Mouse (Mus musculus): ENCODE results near the gene Acot5. TPM values are rescaled to one million over a fixed set of nuclear protein-coding genes. Genes with fewer than 3 reads are reported as not detected.
"Not testable (repeated sequence)": the region's sequence is repeated elsewhere in the genome, so short reads cannot be mapped to it uniquely, and the experiment has no call there.

Gene Acot5
- polyA plus RNA-seq, 1 experiment from 2014 or later = 0.18 TPM

DNA sequence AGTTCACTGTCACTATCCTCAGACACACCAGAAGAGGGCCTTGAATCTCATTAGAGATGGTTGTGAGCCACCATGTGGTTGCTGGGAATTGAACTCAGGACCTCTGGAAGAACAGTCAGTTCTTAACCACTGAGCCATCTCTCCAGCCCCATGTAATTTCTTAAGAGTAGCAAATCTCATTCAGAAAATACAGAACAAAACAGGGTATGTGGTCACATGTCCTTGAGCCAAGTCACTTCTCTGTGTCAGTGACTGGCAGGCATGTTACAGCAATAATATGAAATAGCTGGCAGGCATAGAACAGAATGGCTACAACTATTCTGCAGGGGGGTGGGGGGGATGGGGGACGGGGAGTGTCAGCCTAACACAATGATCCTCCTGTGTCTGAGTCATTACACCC is 30.9 kb downstream of the Acot5 start:
- peaks cover 4% of the 10 kb centered on the region; the same call in 1 of the 2 replicates for H3K4me1 ChIP-seq
- ATAC-seq (ENCODE audit: insufficient number of reproducible peaks, insufficient read depth, low FRiP score, low TSS enrichment, low read depth) = no peak
- 38% methylated on average over 1 of the region's 1 CpGs for whole genome bisulfite sequencing
- peak overlapping the region; percentile 49 for H3K4me3 ChIP-seq
- no peaks in the 10 kb centered on the region for H3K9me3 ChIP-seq
- H3K4me2 ChIP-seq = peak overlapping the region; percentile 77
- H3K9ac ChIP-seq = no peak overlapping the region
- no peaks in the 10 kb centered on the region for H3K27me3 ChIP-seq
- H3K27ac ChIP-seq = no peak overlapping the region
- H3K36me3 ChIP-seq = no peaks in the 10 kb centered on the region

DNA sequence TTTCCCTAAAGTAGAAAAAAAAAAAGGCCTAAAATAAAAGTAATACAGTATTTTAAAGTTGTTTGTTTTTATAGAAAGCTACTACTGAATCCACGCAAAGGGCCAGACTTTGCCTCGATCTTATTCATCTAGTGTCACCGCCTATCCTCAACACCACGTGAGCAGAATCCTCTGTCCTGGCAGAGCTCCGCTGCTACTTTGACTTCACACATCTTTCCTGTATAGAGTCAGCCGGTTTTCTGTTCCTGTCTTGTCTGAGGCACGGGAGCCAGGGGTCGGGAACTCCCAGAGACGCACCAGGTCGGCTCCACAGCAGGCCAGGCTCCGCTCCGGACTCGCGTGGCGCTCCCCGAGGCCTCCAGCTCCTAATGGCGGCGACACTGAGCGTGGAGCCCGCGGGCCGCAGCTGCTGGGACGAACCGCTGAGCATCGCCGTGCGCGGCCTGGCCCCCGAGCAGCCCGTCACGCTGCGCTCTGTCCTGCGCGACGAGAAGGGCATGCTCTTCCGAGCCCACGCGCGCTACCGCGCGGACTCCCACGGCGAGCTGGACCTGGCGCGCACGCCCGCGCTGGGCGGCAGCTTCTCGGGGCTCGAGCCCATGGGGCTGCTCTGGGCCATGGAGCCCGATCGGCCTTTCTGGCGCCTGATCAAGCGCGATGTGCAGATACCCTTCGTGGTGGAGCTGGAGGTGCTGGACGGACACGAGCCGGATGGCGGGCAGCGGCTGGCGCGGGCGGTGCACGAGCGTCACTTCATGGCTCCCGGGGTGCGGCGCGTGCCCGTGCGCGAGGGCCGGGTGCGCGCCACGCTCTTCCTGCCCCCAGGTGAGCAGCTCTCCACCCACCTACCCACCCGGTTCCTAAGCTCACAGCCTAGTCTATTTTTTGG is 31.7 kb downstream of the Acot5 start, which contains the start of gene Acot6:
Acot6 (plus strand) TSS at position 51 of the 889 bp plus-strand sequence.
- Histone ChIP-seq H3K4me2 (peak within 1 kb of the TSS; percentile 77), H3K9ac (peak within 1 kb of the TSS; percentile 74), H3K4me3 (peak within 1 kb of the TSS; percentile 49), H3K27ac (peak within 1 kb of the TSS; percentile 33; the same call in 1 of the 2 replicates)
- H3K4me1 ChIP-seq, H3K9me3 ChIP-seq, H3K36me3 ChIP-seq, H3K27me3 ChIP-seq: not testable (repeated sequence)
- ATAC-seq (ENCODE audit: insufficient number of reproducible peaks, insufficient read depth, low FRiP score, low TSS enrichment, low read depth) = peak; percentile 48; the same call in 1 of the 2 replicates
- WGBS = under 1% methylated on average over 80 of the region's 80 CpGs

DNA sequence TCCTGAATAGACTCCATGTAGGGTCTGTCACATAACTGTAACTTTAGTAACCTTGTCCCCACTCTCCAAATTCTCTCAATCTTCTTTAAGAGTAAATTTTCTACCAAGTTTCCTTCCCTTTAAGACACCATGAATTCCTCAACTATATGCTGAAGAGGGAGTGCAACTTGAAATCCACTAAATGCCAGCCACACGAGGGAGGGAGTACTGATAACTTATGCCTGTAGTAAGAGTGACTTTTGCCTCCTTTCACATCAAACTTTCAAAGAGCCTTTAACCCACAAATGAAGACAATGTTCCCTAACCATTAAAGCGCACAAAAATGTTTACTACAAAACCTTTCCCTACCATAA is 32.3 kb downstream of the Acot5 start:
- WGBS = 52% methylated on average over 2 of the region's 2 CpGs
- Histone ChIP-seq H3K9ac (peak overlapping the region; percentile 74; the same call in 1 of the 2 replicates), H3K9me3 (no peaks in the 10 kb centered on the region), H3K4me3 (peak overlapping the region; percentile 49), H3K4me2 (peak overlapping the region; percentile 77), H3K4me1 (peaks cover 4% of the 10 kb centered on the region; the same call in 1 of the 2 replicates), H3K36me3 (no peaks in the 10 kb centered on the region), H3K27ac (no peak overlapping the region), H3K27me3 (no peaks in the 10 kb centered on the region)
- no peak for ATAC-seq (ENCODE audit: insufficient number of reproducible peaks, insufficient read depth, low FRiP score, low TSS enrichment, low read depth)

DNA sequence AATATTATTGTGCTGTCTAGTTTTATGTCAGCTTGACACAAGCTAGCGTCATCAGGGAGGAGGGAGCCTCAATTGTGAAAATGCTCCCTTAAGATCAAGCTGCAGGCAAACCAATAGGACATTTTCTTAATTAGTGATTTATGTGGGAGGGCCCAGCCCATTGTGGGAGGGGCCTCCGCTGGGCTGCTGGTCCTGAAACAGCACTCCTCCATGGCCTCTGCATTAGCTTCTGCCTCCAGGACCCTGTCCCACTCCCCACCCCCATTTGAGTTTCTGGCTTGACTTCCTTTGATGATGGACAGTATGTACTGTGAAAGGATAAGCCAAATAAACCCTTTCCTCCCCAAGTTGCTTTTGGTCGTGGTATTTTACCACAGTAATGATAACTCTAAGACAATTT is 37.9 kb downstream of the Acot5 start:
- H3K27me3 ChIP-seq = no peaks in the 10 kb centered on the region
- H3K4me3 ChIP-seq = no peak overlapping the region
- H3K36me3 ChIP-seq = no peaks in the 10 kb centered on the region
- no peaks in the 10 kb centered on the region for H3K4me1 ChIP-seq
- ATAC-seq (ENCODE audit: insufficient number of reproducible peaks, insufficient read depth, low FRiP score, low TSS enrichment, low read depth) = no peak
- H3K9ac ChIP-seq = no peak overlapping the region
- WGBS = 80% methylated on average over 3 of the region's 3 CpGs
- H3K4me2 ChIP-seq = no peak overlapping the region
- H3K9me3 ChIP-seq = no peaks in the 10 kb centered on the region
- H3K27ac ChIP-seq = no peak overlapping the region

DNA sequence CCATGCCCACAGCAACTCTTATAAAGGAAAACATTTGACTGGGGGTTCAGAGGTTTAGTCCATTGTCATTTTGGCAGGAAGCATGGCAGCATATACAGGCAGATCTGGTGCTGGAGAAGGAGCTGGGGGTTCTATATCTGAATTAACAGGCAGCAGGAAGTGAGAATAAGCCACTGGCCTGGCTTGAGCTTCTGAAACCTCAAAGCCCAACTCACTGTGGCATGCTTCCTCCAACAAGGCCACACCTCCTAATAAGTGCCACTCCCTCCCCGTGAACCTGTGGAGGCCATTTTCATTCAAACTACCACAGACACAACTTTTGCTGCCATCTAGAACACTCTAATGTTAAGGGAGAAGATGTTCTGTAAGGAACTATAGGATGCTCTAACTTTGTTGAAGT is 38.6 kb downstream of the Acot5 start:
- Histone ChIP-seq H3K36me3 (no peaks in the 10 kb centered on the region), H3K27ac (no peak overlapping the region), H3K4me1 (no peaks in the 10 kb centered on the region), H3K27me3 (no peaks in the 10 kb centered on the region), H3K4me2 (no peak overlapping the region), H3K4me3 (no peak overlapping the region), H3K9me3 (no peaks in the 10 kb centered on the region), H3K9ac (no peak overlapping the region)
- no peak for ATAC-seq (ENCODE audit: insufficient number of reproducible peaks, insufficient read depth, low FRiP score, low TSS enrichment, low read depth)
- 76% methylated on average over 1 of the region's 1 CpGs for WGBS

DNA sequence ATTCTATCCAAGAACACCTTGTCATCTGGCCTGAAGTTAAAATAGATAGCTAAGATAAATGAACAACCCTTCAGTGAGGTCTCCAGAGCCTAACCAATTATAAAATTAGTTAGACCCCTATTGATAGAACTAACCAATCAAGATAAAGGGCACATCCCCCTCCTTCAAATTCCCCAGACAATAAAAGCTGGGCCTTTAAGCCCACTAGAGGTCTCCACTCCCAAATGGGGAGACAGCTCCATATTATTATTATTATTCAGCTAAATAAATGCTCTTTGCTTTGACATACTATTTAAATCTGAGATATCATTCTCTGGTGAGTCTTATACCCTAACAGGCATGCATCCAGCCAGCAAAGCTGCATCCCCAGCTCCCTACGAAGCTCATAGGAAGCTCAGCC is 40.8 kb downstream of the Acot5 start:
- no peaks in the 10 kb centered on the region for H3K36me3 ChIP-seq
- H3K27ac ChIP-seq = no peak overlapping the region
- H3K27me3 ChIP-seq = no peaks in the 10 kb centered on the region
- no peak overlapping the region for H3K9ac ChIP-seq
- ATAC-seq (ENCODE audit: insufficient number of reproducible peaks, insufficient read depth, low FRiP score, low TSS enrichment, low read depth) = no peak
- no peak overlapping the region for H3K4me3 ChIP-seq
- WGBS = 48% methylated on average over 1 of the region's 1 CpGs
- no peak overlapping the region for H3K4me2 ChIP-seq
- peaks cover 4% of the 10 kb centered on the region for H3K4me1 ChIP-seq
- no peaks in the 10 kb centered on the region for H3K9me3 ChIP-seq

DNA sequence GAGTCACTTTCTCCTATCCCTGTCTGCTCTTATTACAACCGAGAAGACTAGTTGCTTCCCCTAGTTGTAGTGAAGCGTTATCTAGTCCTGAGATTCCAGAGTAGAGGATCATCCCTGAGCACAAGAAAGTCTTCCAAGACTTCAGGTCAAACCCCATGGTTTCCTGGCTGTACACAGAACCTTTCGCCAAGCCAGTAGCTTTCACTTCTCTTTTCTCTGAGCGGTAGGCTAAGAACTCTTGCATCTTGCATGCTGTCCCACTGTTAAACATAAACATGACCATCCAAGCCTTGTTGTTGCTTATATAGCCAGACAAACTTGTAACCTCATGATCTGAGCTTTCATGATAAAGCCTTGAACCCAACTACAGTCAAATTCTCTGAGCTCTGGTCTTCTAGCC is 41.7 kb downstream of the Acot5 start:
- Histone ChIP-seq H3K9me3 (no peaks in the 10 kb centered on the region), H3K4me1 (peaks cover 8% of the 10 kb centered on the region), H3K9ac (no peak overlapping the region), H3K4me3 (no peak overlapping the region), H3K27me3 (no peaks in the 10 kb centered on the region), H3K4me2 (no peak overlapping the region), H3K36me3 (no peaks in the 10 kb centered on the region), H3K27ac (no peak overlapping the region)
- 87% methylated on average over 4 of the region's 4 CpGs for WGBS
- no peak for ATAC-seq (ENCODE audit: insufficient number of reproducible peaks, insufficient read depth, low FRiP score, low TSS enrichment, low read depth)

DNA sequence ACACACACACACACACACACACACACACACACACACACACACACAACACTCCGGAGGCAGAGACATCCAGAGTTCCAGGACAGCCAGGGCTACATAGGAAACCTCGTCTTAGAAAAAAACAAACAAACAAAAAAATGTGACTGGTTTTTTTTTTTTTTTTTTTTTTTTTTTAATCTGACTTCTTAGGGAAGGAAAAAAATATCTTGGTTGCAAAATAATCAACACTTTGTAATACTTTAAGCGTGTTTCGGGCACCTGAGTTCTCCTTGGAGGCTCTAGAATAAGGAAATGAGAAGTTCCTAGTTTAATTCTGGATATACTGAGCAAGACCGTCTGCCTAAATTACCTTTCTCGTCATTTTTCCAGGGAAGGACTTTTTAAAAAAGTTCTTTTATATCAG is 44.6 kb downstream of the Acot5 start:
- Histone ChIP-seq H3K4me3 (peak overlapping the region; percentile 76), H3K9me3 (no peaks in the 10 kb centered on the region), H3K4me1 (peaks cover 8% of the 10 kb centered on the region), H3K27ac (no peak overlapping the region), H3K9ac (peak overlapping the region; percentile 81; the same call in 1 of the 2 replicates), H3K36me3 (no peaks in the 10 kb centered on the region), H3K4me2 (peak overlapping the region; percentile 78), H3K27me3 (no peaks in the 10 kb centered on the region)
- 43% methylated on average over 6 of the region's 6 CpGs for WGBS
- ATAC-seq (ENCODE audit: insufficient number of reproducible peaks, insufficient read depth, low FRiP score, low TSS enrichment, low read depth) = no peak

DNA sequence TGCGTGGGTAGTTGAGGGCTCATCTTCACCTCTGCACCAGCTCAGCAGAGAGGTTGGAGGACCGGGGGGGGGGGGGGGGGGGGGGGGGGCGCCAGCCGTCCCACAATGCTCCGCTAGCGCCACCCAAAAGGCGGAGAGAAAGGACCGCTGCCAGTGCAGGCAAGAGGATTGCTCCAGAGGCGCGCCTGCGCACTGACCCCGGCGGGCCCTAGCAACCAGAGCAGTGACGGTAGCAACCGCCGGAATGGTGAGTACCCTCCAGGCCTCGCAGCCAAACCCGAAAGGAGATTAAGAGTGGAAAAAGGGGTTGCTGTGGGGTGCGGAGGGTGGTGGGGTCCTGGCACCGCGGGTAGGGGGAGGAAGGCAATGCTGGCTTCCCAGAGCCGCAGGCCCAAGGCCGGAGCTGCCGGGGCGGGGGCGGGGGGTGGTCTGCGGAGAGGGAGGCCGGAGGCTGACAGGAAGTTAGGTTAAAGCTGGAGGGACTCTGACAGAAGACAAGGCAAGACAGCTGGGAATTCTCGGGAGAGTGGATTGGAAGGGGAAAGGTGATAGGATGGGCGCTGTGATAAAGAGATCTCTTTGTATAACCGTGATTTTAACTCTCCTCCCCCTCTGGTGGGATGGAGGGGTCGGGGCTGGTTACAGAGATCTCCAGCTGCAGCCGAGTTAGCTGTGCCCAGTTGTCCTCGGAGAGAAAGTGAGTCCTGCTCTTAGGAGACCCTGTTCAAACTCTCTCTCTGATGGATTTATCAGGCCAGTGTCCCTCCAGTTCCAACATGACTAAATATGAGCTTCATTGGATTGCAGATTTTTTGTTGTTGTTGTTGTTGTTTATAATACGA is 45.2 kb downstream of the Acot5 start, which contains the start of gene Dnal1:
Dnal1 (plus strand) TSS at position 214 of the 842 bp plus-strand sequence.
- no peak within 1 kb of the TSS; the same call in 1 of the 2 replicates for H3K27ac ChIP-seq
- H3K27me3 ChIP-seq = no peaks in the 10 kb centered on the region
- peak within 1 kb of the TSS; percentile 76 for H3K4me3 ChIP-seq
- no peaks in the 10 kb centered on the region for H3K9me3 ChIP-seq
- WGBS = 3% methylated on average over 30 of the region's 35 CpGs
- no peaks in the 10 kb centered on the region for H3K36me3 ChIP-seq
- H3K9ac ChIP-seq = peak within 1 kb of the TSS; percentile 81
- peaks cover 8% of the 10 kb centered on the region for H3K4me1 ChIP-seq
- ATAC-seq (ENCODE audit: insufficient number of reproducible peaks, insufficient read depth, low FRiP score, low TSS enrichment, low read depth) = peak; percentile 87
- peak within 1 kb of the TSS; percentile 78 for H3K4me2 ChIP-seq

DNA sequence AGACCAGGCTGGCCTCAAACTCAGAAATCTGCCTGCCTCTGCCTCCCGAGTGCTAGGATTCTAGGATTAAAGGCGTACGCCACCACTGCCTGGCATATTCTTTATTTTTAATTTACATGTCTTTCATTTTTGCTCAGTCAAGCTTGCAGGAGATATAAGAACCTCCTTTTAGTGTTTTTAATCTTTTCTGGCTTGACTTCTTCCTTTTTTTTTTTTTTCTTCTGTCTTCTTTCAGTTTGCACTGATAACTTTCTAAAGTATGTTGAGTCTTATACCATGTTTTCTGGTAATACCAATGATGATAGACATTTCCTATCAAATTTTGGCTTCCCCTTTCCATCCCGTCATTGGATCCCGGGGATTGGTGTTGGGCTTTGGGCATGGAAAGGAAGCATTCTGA is 50.5 kb downstream of the Acot5 start:
- ATAC-seq (ENCODE audit: insufficient number of reproducible peaks, insufficient read depth, low FRiP score, low TSS enrichment, low read depth) = no peak
- H3K9ac ChIP-seq = no peak overlapping the region
- H3K36me3 ChIP-seq = no peaks in the 10 kb centered on the region
- 94% methylated on average over 5 of the region's 5 CpGs for WGBS
- no peak overlapping the region for H3K4me3 ChIP-seq
- H3K9me3 ChIP-seq = no peaks in the 10 kb centered on the region
- no peak overlapping the region for H3K4me2 ChIP-seq
- H3K4me1 ChIP-seq = peaks cover 8% of the 10 kb centered on the region
- H3K27ac ChIP-seq = no peak overlapping the region
- no peaks in the 10 kb centered on the region for H3K27me3 ChIP-seq

All from embryonic facial prominence, embryonic 13.5 days (tissue).